Mouse (Mus musculus) bone marrow, adult 2 months (tissue): ENCODE results near the gene Gm28539.

Experiments used
- CTCF ChIP-seq: fragments of 200-500 bp; IDR thresholded peaks from 2 replicates; pipeline ENCODE4 v1.5.1; 2011; ENCODE audit warnings: low read length, control low read depth; ENCODE audit not compliant: control insufficient read depth, insufficient read depth
- POLR2A ChIP-seq: fragments of 200-500 bp; IDR thresholded peaks from 2 replicates; pipeline ENCODE4 v1.6.1; 2011; ENCODE audit warnings: low read depth, mild to moderate bottlenecking, control low read depth, low read length, borderline replicate concordance; ENCODE audit not compliant: control insufficient read depth

GRCm38 (mm10) chr16:18796645-18797044, 39.7 kb upstream of the Gm28539 start:
- TF ChIP-seq POLR2A (no peak), CTCF (no peak)
